Mouse (Mus musculus): ENCODE data around the gene Hnrnph1.
"Not testable (repeated sequence)": the region's sequence is repeated elsewhere in the genome, so short reads cannot be mapped to it uniquely, and the experiment has no call there.

Hnrnph1 gene

GRCm38 (mm10) chr11:50376911-50377891 is at the start of gene Hnrnph1:
Gene Hnrnph1, plus strand, starts transcription at chr11:50376990.
- DNase-seq (ENCODE audit: low read depth, low spot score): peak; percentile 99

DNA sequence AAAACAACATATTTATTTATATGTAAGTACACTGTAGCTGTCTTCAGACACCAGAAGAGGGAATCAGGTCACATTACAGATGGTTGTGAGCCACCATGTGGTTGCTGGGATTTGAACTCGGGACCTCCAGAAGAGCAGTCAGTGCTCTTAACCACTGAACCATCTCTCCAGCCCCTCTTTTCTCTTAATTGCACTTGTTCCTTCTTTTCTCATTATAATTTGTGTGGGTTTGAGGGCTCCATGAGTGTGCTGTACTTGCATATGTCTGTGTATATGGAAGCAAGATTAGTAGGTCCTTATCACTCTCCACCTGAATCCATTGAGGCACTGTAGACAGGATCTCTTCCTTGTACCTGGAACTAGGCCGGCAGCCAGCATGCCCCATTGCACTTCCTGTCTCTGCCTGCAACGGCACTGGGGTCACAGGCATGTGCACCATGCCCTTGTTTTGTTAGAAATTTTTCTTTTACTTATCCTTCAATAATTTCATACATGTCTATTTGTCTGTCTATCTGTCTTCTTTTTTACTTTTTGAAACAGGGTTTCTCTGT is 48.6 kb upstream of the Hnrnph1 start:
- no peak for DNase-seq (ENCODE audit: low read depth, low spot score)

- no peak for DNase-seq (ENCODE audit: low read depth, low spot score)
These were observed 47.4 kb upstream of the Hnrnph1 start for GRCm38 (mm10) chr11:50329378-50329777.

GRCm38 (mm10) chr11:50333181-50333580 is 43.6 kb upstream of the Hnrnph1 start:
- no peak for DNase-seq (ENCODE audit: low read depth, low spot score)

DNA sequence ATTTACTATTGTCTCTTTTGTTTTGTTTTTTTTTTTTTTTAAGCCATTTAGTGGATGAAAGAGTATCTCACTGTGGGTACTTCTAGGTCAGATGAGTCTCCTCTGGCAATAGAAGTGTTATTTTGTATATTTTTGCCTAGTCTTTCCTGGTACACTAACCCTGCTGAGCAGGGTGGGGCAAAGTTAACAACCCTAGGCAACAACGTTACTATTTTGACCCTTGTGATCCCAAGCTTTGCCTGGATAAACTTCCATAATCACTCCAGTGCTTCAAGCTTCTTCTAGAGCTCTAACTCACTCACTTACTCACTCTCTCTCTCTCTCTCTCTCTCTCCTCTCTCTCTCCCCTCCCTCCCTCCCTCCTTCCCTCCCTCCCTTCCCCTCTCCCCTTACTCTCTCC is 40.7 kb upstream of the Hnrnph1 start:
- no peak for DNase-seq (ENCODE audit: low read depth, low spot score)

GRCm38 (mm10) chr11:50336891-50337290 is 39.9 kb upstream of the Hnrnph1 start:
- no peak for DNase-seq (ENCODE audit: low read depth, low spot score)

GRCm38 (mm10) chr11:50345486-50345885 is 31.3 kb upstream of the Hnrnph1 start:
- no peak for DNase-seq (ENCODE audit: low read depth, low spot score)

- no peak for DNase-seq (ENCODE audit: low read depth, low spot score)
These were observed 30.3 kb upstream of the Hnrnph1 start for GRCm38 (mm10) chr11:50346256-50347032.

DNA sequence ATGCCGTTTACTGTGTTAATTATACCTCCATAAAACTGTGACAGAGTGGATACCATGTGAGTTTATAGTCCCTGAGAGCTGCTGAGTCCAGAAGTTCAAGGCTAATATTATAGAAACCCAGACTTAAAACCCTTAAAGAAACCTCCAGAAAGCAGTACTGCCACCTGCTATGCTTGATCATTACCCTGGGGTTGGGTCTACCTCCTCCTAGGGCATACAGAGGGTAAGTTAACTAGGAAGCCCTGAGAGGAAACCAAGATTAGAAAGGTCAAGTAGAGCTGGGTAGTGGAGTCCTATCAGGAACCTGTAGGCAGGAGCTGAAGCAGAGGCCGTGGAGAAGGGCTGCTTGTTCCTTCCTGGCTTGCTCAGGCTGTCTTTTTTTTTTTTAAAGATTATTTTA is 24.6 kb upstream of the Hnrnph1 start:
- no peak for DNase-seq (ENCODE audit: low read depth, low spot score)

GRCm38 (mm10) chr11:50354162-50354561 is 22.6 kb upstream of the Hnrnph1 start, which contains the start of gene Cby3:
Gene Cby3, plus strand, starts transcription at chr11:50354462.
- no peak for DNase-seq (ENCODE audit: low read depth, low spot score)

- no peak for DNase-seq (ENCODE audit: low read depth, low spot score)
These were observed 21.9 kb upstream of the Hnrnph1 start for GRCm38 (mm10) chr11:50354851-50355250.

GRCm38 (mm10) chr11:50355395-50355794 is 21.4 kb upstream of the Hnrnph1 start:
- no peak for DNase-seq (ENCODE audit: low read depth, low spot score)

GRCm38 (mm10) chr11:50358950-50359861 is 17.6 kb upstream of the Hnrnph1 start:
- peak; percentile 88 for DNase-seq (ENCODE audit: low read depth, low spot score)

- not testable (repeated sequence) for DNase-seq (ENCODE audit: low read depth, low spot score)
These were observed 15.5 kb upstream of the Hnrnph1 start for GRCm38 (mm10) chr11:50361282-50361681.

- DNase-seq (ENCODE audit: low read depth, low spot score): peak; percentile 94
These were observed 12.2 kb upstream of the Hnrnph1 start for GRCm38 (mm10) chr11:50364548-50364947.

- no peak for DNase-seq (ENCODE audit: low read depth, low spot score)
These were observed 11.5 kb upstream of the Hnrnph1 start for GRCm38 (mm10) chr11:50365322-50365721.

- no peak for DNase-seq (ENCODE audit: low read depth, low spot score)
These were observed 9.3 kb upstream of the Hnrnph1 start for GRCm38 (mm10) chr11:50367531-50367930.

DNA sequence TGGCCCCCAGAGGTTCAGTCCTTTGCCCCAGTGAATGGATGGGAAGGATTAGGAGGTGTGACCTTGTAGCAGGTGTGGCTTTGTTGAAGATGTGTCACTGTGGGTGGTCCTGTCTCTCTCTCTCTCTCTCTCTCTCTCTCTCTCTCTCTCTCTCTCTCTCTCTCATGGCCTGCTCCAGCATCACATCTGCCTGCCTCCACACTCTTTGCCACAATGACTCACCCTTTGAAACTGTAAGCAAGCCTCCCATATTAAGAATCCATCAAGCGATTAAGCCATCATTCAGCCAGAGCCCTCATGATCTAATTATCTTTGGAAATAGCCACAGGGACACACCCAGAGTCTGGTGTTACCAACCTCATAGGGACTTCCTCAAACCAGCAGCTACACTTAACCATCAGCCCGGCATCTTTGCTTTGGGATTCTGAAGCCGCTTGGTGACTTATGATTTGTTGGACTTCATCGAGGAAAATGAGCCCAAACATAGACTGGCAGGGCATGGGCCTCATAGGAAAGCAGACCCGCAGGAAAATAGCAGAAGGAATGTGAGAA is 7.4 kb upstream of the Hnrnph1 start:
- DNase-seq (ENCODE audit: low read depth, low spot score): no peak

DNA sequence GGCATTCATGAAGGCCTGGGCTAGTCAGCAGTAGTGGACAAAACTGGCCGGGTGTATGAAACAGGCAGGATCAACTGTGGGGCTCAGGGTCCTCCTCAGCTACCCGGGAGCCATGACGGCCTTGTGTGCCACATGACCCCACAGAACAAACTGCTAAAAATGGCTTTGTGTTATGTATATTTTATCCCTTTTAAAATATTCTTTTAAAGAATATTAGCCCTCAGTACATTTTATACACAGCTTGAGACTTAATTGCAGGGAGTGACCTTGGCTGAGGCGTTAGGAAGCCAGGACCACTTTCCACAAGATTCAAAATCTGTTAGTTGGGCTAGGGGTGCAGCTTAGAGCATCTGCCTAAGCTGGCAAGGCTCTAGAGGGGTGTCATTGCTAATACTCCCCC is 5.8 kb upstream of the Hnrnph1 start:
- DNase-seq (ENCODE audit: low read depth, low spot score): no peak

DNA sequence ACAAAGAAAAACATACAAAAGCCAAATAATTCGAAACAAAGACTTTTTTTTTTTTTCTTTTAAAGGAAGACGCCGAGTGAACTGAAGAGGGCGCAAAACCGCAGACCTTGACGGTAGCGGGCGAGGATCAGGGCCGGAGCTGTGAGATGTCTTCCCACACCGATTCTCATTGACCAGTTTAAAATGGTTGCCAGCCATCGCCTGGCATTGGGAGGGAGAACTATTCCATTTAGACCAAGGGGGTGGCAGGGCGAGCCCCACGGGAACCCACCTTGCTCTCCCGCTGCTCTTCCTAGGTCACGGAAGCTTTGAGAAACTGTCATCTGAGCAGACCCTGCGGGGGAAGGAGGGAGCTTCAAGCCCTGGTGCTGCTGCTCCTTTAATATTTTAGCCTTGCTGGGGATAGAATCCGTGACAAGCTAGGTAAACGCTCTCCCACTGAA is 5.4 kb upstream of the Hnrnph1 start:
- DNase-seq (ENCODE audit: low read depth, low spot score): peak; percentile 90

DNA sequence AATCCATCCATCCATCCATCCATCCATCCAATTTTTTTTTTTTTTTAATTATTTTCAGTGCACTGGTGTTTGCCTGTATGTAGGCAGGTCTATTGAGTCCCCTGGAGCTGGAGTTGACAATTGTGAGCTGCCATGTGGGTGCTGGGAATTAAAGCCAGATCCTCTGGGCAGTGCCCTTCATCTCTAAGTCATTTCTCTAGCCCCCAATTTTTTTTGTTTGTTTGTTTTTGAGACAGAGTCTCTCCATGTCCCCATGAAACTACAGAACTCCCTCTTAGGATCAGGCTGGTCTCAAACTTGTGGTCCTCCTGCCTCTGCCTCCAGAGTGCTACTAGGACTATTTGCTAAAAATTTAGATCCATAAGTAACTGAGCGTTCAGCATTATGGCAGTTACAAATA is 4.9 kb upstream of the Hnrnph1 start:
- no peak for DNase-seq (ENCODE audit: low read depth, low spot score)

Measured in brain, adult 2 months (tissue).